In the genomic region with DNA sequence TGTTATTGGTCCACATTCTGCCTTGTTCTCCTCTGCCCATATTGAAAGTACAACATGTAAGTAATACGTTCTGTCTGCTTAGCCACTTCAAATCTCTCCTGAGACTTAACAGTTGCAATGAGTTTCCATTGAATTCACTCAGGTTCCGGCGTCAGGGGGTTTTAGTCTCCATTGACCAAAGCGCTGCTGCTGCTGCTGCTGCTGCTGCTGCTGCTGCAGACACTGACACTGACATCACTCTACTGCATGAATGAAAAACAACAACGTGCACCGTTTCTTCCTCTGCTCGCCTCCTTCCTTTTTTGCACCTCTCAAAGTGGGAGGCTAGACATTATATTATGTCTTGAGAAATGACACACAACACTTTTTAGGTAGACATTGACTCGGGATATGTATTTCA, we compare ENCODE assay signal across 8 mouse cellular contexts. TPM values are rescaled to one million over a fixed set of nuclear protein-coding genes. Genes with fewer than 3 reads are reported as not detected.
DNase-seq lines count a peak whose midpoint lies in the region; ATAC-seq and TF ChIP-seq lines count a peak whose summit lies in the region.

No protein-coding gene starts in this region.

- peaks cover 21% of the 10 kb centered on the region for H3K4me1 ChIP-seq in lung, embryonic 15.5 days
- peaks cover 4% of the 10 kb centered on the region; the same call in 1 of the 2 replicates for H3K4me1 ChIP-seq in intestine, postnatal 0 days (replicated peaks; ENCODE audit: control insufficient read depth, insufficient read depth, low read length)

- H3K9me3 ChIP-seq in lung, embryonic 15.5 days, result no peaks in the 10 kb centered on the region
- H3K9me3 ChIP-seq in intestine, postnatal 0 days (ENCODE audit: control insufficient read depth), result no peaks in the 10 kb centered on the region

- WGBS in lung, embryonic 15.5 days, result 25% methylated on average over 8 of the region's 8 CpGs
- WGBS in intestine, postnatal 0 days, result 60% methylated on average over 8 of the region's 8 CpGs

- DNase-seq in cerebellum, adult 18-20 months, result peak; percentile 22 to 43
- no peak for DNase-seq in cerebellum, adult 11-12 months
- no peak for DNase-seq in lung, postnatal 25 days (ENCODE audit: low spot score)
- peak; percentile 43 for DNase-seq in splenic B cell, adult 2 months (ENCODE audit: low read depth, low spot score)
- DNase-seq in adrenal gland, postnatal 10 days, result no peak
- DNase-seq in gastrocnemius, adult 8-10 months (ENCODE audit: low spot score in 2 of 2), result no peak

- no peak for TF ChIP-seq CTCF in intestine, postnatal 0 days (IDR thresholded peaks at IDR 0.05; ENCODE audit: low read depth)

- no peaks in the 10 kb centered on the region for H3K36me3 ChIP-seq in lung, embryonic 15.5 days
- H3K36me3 ChIP-seq in intestine, postnatal 0 days (ENCODE audit: control insufficient read depth, insufficient read depth), result no peaks in the 10 kb centered on the region
- no peaks in the 10 kb centered on the region for H3K36me3 ChIP-seq in splenic B cell, adult 2 months (ENCODE audit: control insufficient read depth, insufficient read depth, low read length, poor library complexity, severe bottlenecking)

- H3K4me2 ChIP-seq in lung, embryonic 15.5 days, result peak overlapping the region; percentile 77
- H3K4me2 ChIP-seq in intestine, postnatal 0 days (replicated peaks; ENCODE audit: low read depth), result peak overlapping the region; percentile 86

- H3K9ac ChIP-seq in lung, embryonic 15.5 days, result peak overlapping the region; percentile 1; the same call in 1 of the 2 replicates
- H3K9ac ChIP-seq in intestine, postnatal 0 days (ENCODE audit: low read depth, low read length), result no peak overlapping the region

- H3K4me3 ChIP-seq in lung, embryonic 15.5 days, result peak overlapping the region; percentile 87
- H3K4me3 ChIP-seq in intestine, postnatal 0 days (ENCODE audit: low read depth, low read length), result 0 out of 2 replicates have a peak overlapping the region, but pooled peaks have one; percentile 3

- no peaks in the 10 kb centered on the region for H3K27me3 ChIP-seq in lung, embryonic 15.5 days
- no peaks in the 10 kb centered on the region for H3K27me3 ChIP-seq in intestine, postnatal 0 days (replicated peaks; ENCODE audit: control insufficient read depth, insufficient read depth, low read length)
- H3K27me3 ChIP-seq in splenic B cell, adult 2 months (ENCODE audit: control insufficient read depth, insufficient read depth, low read length, poor library complexity, severe bottlenecking), result no peaks in the 10 kb centered on the region

- ATAC-seq in lung, embryonic 15.5 days (ENCODE audit: borderline replicate concordance, extremely low read depth, low FRiP score, low TSS enrichment), result no peak
- ATAC-seq in intestine, postnatal 0 days, result no peak

- no peak overlapping the region for H3K27ac ChIP-seq in lung, embryonic 15.5 days
- H3K27ac ChIP-seq in intestine, postnatal 0 days (ENCODE audit: low read depth, low read length), result no peak overlapping the region

RNA-seq across cellular contexts. Expression of a gene that starts 3.0 kb away (rescaled TPM):
- polyA plus RNA-seq in lung, embryonic 15.5 days (2015; fragmentation: Nextera tagmentation; extraction: Ambion mirVana), result 8.7 and 10.6 TPM in 2 replicates
- polyA plus RNA-seq in intestine, postnatal 0 days (2015; fragmentation: Nextera tagmentation; extraction: Ambion mirVana), result 3.8 and 3.9 TPM in 2 replicates
- 10 to 100 TPM; 26.2 to 34.0 TPM for total RNA-seq in adrenal gland, postnatal 10 days (2021)
- 1 to 10 TPM; 2.3 to 4.0 (median 3.6) TPM for total RNA-seq in gastrocnemius, adult 8-10 months (2022)

Comparison
In these comparisons a context has a peak if more than half of its experiments do, and no peak if none do; other contexts are left out.
1. DNase-seq: peak in cerebellum, adult 18-20 months (2 of 2) and splenic B cell, adult 2 months (single experiment); none in cerebellum, adult 11-12 months (single experiment), lung, postnatal 25 days (single experiment), adrenal gland, postnatal 10 days (single experiment) and gastrocnemius, adult 8-10 months (0 of 2).
2. RNA of a gene that starts 3.0 kb away (total RNA-seq): 26.2 to 34.0 TPM in adrenal gland, postnatal 10 days; 2.3 to 4.0 TPM in gastrocnemius, adult 8-10 months; every median in the first group is over 4 times any median in the second.